Mouse (Mus musculus) monocyte, adult 5-6 weeks (primary cell): ENCODE results near the gene Fntb. TPM values are rescaled to one million over a fixed set of nuclear protein-coding genes. Genes with fewer than 3 reads are reported as not detected.

Source experiments
- ATAC-seq: fragments of 153-309, 156-312 bp; replicated peaks from 2 replicates; pipeline ENCODE4 v1.8.0; 2017; ENCODE audit warnings: mild to moderate bottlenecking; ENCODE audit not compliant: low TSS enrichment, insufficient number of reproducible peaks, severe bottlenecking, poor library complexity, low FRiP score
- total RNA-seq: library from RNA; stranded (forward); fragments of 200-1000, 200-491, 200-594 nt; gene quantifications from 3 replicates; pipeline ENCODE4 v1.2.3, GENCODE M21; 2017

Gene Fntb
- total RNA-seq, 1 experiment from 2014 or later = 8.8 TPM

- ATAC-seq = no peak
Observed at GRCm38 (mm10) chr12:76931739-76932687, 166.6 kb downstream of the Fntb start.

DNA sequence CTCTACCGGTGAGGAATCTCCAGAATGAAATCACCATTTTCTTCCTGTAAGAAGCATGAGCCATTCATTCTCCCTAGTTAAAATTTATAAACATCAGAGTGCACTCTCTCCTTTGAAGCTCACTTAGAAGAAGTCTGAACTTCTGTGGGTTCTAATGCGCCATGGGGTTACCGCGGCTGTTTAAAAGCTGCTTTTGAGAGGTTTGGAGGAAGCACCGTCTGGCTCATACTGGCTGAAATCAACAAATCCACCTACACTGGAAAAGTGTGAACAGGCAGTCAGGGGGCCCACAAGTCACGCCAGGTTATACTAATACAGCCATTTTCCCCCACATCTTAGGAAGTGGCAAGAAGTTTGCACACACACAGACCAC, 167.3 kb downstream of the Fntb start:
- no peak for ATAC-seq

GRCm38 (mm10) chr12:76934438-76934837, 169.0 kb downstream of the Fntb start:
- no peak for ATAC-seq

DNA sequence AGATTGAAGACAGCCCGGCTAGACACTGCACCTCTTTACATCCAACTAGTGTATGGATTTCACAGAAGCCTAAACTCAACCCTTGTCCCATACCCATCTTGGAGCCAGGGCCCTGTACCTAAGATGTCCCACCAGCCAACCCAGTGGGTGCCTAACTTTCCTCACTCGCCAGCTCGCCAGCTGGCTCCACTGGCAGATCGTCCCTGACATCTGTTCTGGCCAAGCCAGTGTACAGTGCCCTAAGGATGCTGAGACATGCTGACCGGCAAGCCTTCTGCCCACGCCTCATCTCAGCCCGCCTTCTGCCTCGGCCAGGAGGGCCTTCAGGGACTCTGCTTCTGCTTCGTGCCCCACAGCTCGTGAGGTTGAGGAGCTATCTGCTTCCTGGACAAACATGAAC, 170.8 kb downstream of the Fntb start:
- no peak for ATAC-seq

GRCm38 (mm10) chr12:76938013-76938412, 172.6 kb downstream of the Fntb start:
- ATAC-seq = no peak

DNA sequence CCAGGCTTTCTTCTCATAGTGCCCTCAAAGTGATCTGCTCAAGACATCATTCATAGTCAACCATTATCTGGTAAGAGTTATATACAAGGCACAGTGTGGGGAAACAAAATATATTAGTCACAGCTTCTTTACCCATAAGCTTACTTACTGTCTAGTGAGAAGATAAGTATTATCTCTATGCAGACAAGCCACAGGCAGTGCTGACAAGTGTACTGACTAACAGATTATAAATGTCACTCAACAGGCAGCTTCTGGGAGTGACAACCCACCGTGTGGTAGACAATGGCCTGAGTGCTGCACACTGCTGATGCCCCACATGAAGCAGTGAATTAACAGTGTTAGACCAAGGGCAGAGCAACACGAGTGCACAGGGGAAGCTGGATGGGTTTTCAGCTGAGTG, 176.1 kb downstream of the Fntb start:
- ATAC-seq = no peak

GRCm38 (mm10) chr12:76942476-76942875, 177.1 kb downstream of the Fntb start:
- no peak for ATAC-seq

DNA sequence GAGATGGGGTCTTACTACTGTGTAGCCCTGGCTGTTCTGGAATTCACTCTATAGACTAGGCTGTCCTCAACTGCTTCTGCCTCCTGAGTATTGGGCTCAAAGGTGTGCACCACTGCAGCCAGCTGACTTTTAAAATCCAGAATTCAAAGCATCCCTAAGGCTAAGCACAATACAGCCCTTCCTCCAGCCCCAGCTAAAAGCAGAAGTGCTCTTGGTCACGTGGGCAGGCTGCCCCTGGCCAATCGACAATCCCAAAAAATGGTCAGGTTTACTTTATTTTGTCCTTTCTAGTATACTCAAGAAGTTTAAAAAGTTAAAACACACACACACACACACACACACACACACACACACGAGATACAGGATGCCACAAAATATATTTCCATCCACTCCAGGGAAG, 177.7 kb downstream of the Fntb start:
- ATAC-seq = no peak

DNA sequence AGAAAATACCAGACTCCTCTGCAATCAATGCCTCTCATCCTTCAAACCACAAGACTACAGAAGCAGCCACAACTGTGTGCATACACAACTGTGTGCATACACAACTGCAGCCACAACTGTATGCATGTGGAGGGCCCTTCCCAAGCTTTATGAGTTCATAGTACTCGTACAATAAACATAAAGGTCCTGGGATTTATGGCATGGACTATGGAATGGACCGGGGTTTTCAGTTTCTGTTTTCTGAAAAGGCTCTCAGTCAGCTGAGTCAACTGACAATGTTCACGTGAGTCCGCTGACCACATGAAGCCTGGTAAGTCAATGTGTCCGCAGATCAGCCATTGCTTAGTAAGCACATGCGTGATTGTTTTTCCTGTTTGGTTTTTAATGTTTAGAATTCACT, 178.1 kb downstream of the Fntb start:
- ATAC-seq = no peak

- ATAC-seq = no peak
Observed at GRCm38 (mm10) chr12:76947487-76947886, 182.1 kb downstream of the Fntb start.

GRCm38 (mm10) chr12:76948185-76948584, 182.8 kb downstream of the Fntb start:
- no peak for ATAC-seq

DNA sequence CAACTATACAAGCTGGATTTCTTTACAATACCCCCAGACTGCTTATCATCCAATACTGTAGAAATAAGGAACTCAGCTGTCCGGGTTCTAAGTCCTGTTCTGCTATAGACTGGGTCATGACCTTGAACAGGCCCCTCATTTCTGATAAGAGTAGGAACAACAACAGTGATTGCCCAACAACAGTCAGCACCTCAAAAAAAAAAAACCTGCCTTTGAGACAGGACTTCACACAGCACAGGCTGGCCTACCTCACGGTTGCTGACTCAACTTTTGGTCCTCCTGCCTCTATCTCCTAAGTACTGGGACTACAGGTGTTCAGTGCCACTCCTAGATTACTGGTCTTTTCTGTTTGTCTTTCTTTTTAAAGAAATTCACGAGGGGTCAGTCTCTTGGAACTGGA, 183.4 kb downstream of the Fntb start:
- no peak for ATAC-seq

DNA sequence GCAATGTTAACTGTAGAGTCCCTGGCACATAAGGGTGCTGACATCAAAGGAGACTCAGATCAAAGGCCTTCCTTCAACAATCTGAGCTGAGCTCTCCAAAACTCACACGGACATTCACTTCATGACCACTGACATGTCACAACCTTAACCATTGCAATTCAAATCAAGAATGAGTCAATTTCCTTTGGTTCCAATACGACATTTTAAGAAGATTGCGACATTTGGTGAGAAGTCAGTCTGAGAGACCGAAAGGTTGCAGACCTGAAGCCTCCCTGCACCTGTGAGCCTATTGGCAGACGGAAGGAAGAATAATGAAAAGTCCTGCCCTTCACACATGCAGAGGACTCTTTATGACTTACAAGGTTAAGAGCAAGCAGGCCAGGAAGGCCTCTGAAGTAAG, 184.9 kb downstream of the Fntb start:
- ATAC-seq = peak; percentile 74

- no peak for ATAC-seq
Observed at GRCm38 (mm10) chr12:76953750-76954363, 188.5 kb downstream of the Fntb start.

DNA sequence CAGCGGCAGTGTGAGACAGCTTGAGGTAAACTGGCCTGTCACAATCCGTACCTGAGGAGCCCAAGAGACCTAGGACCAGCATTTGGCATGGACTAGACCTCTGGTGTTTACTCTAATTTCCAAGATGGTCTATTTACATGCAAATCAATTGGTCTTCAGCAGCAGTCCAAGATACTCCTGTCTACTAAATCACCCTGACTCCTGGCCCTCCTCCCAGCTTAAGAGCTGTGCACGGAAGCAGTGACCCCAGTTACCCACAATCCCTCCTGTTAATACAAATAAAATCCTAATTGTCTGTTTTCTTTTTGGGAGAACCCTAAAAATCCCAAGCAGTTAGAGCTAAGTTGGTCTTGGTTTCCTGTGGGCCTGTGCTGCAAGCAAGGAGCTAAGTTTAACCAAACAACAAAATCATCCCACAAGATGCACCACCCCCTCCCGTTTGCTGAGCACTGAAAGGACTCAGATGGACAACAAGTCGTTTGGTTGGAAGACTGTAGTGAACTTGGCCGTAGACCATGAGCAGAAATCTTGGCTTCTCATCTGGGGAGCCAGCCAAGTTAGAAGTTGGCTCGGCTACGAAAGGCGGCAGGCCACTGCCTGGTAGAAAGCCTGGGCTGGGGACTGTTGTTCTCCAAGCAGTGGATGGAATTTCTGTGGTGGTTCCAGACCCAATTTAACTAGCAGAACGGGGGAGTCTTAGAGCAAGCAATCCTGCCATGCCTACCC, 189.5 kb downstream of the Fntb start:
- no peak for ATAC-seq

GRCm38 (mm10) chr12:76957688-76958087, 192.3 kb downstream of the Fntb start:
- ATAC-seq = peak; percentile 63

DNA sequence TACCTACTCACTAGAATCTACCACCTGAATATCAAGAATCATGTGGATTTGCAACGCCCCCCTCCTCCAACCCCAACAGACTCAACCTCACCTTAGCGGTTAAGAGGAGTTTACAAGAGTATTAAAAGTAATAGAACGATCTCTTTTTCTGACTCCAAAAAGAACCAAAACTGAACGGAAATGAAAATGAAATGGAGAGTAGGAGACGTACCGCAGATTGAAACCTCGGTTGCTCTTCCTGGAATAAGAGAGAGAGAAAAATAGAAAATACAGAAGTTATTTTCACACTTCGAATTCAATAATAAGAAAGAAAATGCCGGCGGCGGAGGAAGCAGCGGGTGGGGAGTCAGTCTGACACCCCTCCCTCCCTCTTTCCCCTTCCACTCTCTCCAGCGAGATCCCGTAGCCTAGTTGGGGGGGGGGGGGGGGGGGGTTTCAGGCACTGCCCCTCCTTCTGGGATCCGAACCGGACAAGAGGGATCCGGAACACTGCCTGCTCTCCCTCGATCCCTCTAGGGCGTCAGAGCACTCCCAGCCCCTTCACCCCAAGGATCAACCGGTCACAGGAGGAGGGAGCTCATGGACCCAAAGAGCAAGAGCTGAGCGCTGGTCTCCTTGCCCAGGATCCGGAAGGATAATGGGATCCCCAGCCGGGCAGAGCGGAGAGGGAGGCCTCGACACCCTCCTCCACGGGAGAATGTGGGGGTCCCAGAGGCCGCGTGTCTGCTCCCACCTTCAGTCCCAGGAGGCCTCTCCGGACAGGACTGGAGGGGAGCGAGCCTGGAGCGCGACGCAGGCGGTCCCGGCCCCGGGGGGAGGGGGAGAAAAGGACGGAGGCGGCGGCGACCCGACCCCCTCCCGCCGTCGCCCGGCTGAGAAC, 195.9 kb downstream of the Fntb start:
- no peak for ATAC-seq

DNA sequence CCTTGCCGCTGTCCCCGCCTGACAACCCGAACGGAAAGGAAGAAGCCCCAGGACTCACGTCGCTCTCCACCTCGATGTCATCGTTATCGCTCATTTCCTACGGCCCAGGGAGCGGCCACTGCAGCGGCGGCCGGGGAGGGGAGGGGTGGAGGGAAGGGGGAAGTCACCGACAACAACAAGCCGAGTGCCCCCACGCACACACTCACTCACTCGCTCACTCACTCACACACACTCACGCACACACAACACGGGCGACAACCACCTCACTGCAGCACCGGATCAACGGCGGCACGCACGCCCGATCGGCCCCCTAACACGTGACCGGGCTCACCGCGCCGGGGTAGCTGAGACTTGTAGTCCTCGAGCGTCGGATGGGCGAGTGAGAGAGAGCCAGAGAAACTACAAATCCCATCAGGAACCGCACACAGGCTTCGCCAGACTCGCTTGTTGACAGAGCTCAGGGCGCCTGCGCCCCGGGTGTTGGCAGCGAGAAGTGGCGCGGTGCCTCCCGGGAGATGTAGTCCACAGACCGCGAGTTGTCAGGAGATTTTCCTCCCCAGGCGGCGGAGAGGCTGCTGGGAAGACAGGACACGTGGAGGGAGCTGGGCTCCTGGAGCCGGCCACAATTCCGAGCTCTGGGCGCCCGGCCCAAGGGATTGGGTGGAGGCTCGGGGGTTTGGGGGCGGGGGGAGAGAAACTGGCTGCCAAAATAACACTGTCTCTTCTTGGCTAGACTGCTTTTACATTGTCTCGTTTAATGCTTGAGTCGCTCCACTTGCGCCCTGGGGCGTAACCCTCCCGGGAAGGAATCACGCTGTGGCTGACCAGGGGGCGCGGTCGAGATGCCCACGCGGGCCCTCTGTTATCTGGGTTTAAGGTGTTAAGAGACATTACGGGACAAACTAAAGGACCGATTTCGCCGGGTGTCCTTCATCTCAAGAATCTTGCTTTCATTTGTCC, 196.8 kb downstream of the Fntb start, which contains the start of gene Max:
Gene Max, minus strand, starts transcription at position 270 of the 960 bp plus-strand sequence.
- peak; percentile 91 for ATAC-seq
